Mouse (Mus musculus) brain, embryonic 14.5 days (tissue): ENCODE measurements around the gene Adamtsl5.

ENCODE experiments used
- CTCF ChIP-seq: fragments of 200-500 bp; IDR thresholded peaks from 2 replicates; pipeline ENCODE4 v1.5.1; 2012; ENCODE audit warnings: inconsistent platforms, mild to moderate bottlenecking, moderate library complexity, borderline replicate concordance; ENCODE audit not compliant: insufficient read depth, insufficient read length; ENCODE audit errors: extremely low read depth
- POLR2A ChIP-seq: fragments of 200-500 bp; IDR thresholded peaks from 2 replicates; pipeline ENCODE4 v1.6.1; 2012; ENCODE audit warnings: mild to moderate bottlenecking, inconsistent platforms, borderline replicate concordance; ENCODE audit not compliant: poor library complexity, insufficient read depth, insufficient read length, severe bottlenecking; ENCODE audit errors: extremely low read depth

GRCm38 (mm10) chr10:80344131-80344661 is 4.0 kb downstream of the Adamtsl5 start:
- no peak for TF ChIP-seq POLR2A
- TF ChIP-seq CTCF = no peak
